Mouse (Mus musculus): ENCODE measurements around the gene Pdcd2l.
"Not testable (repeated sequence)": the region's sequence is repeated elsewhere in the genome, so short reads cannot be mapped to it uniquely, and the experiment has no call there.

Gene Pdcd2l

DNA sequence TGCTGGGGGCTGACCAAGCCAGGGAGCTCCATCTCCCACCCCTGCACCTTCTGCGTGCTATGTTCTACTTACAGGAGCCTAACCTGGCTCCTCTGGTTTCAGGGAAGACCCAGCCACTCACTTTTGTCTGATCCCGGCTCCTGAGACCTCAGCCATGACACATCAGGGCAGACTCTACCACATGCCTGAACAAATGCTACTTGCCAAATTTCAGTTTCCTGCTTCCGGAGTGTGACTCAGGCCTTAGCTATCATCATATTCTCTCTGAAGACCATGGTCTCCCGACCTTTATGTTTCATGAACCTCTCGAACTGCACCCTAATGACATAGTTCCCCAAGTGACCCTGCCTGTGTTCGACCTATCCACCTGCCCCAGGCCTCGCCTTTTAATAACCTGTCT lies 16.8 kb upstream of the Pdcd2l start:
- DNase-seq (ENCODE audit: low read depth, low spot score), result no peak

DNA sequence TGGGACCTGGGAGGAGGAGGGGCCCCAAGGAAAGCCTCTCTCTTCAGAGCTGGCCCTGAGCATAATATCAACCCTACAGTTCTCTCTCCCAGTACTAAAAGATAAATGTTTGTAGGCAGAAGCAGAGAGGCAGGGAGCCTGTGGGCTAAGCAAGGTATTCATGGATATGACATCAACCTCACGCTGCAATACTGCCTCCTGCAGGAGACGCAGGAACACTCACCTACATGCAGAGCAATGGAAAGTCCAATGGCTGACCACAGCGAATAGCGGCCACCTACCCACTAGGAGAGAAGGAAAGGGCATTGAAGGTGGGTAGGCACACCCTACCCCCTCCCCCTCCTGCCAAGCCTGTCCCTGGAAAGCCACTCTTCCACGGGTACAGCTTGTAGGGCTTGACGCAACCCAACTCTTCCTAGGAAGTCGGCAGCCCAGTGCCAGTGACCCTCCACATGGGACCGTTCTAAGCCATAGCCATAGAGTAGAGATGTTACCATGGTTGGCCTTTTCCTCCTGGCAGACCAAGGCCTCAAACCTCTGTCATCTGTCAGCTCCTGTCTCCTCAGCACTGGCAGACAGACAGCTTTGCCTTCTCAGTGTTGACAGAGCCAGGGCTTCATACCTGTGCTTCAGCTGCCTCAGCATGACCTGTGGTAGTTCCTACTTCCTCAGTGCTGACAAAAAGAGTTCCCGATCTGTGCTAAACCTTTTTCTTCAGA lies 11.7 kb upstream of the Pdcd2l start:
- peak; percentile 57 for DNase-seq (ENCODE audit: low read depth, low spot score)

DNA sequence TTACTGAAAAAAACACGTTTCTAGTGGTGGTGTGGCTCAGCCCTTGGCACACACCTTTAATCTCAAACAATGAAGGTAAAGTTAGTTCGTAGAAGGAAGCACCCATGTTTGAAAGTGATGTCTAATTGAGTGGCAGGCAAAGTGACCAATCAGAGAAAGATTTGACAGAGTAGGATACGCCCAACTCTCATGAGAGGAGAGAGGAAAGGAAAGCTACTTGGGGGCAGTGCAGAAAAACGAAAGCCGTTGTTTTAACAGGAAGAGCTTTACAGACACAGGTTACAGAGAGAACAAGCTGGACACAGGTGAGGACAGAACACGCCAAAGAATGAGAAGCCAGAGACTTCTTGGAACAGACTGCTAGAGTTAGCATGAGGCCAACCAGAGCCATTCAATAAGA lies 9.9 kb upstream of the Pdcd2l start:
- no peak for DNase-seq (ENCODE audit: low read depth, low spot score)

DNA sequence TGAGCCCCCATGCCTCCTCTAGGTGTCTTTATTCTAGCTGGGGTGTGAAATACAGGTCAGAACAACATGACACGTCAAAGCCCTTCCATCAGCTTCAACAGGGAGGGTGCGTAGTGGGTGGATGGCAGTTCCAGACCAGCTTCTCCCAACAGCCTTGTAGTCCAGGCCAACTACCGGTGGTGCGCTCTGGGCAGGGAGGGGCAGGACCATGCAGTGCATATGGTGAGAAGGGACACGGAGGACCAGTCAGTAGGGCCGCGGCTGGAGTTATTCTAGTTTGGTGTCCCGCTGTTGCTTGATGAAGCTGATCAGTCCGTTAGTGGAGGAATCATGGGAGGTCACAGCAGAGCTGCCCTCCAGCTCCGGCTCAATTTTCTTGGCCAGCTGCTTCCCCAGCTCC lies 5.7 kb upstream of the Pdcd2l start:
- DNase-seq (ENCODE audit: low read depth, low spot score), result not testable (repeated sequence)

DNA sequence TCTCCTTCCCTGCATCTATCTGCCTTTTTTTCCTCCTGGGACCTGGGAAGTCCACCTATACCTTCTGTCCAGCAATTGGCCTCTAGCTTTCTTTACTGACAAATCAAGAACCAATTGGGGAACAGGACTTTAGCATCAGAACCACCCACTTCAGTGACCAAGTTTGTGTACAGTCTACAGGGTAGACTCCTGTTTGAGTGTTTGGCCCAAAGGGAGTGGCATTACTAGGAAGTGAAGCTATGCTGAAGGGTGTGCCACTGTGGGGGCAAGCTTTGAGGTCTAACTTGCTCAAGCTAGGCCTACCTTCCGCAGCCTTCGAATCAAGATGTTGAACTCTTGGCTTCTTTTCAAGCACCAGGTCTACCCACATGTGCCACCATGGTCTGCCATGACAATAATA lies 4.4 kb upstream of the Pdcd2l start:
- no peak for DNase-seq (ENCODE audit: low read depth, low spot score)

DNA sequence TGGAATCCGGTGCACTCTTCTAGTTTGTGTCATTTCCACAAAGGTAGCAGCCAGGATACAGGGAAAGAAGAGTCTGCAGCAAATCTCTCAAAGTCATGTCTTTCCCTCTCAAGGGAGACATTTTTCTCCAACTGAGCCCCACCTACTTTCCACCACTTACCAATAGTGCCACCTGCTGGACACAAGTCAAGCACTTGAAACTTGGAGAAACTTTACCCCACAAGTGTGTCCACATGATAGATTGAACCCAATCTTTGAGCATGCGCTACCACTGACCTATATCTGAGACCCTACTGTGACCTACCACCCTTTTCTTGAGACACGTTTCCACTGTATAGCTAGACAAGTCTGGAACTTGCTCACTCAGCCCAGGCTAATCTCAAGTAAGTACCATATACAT lies 1.9 kb upstream of the Pdcd2l start:
- DNase-seq (ENCODE audit: low read depth, low spot score), result no peak

DNA sequence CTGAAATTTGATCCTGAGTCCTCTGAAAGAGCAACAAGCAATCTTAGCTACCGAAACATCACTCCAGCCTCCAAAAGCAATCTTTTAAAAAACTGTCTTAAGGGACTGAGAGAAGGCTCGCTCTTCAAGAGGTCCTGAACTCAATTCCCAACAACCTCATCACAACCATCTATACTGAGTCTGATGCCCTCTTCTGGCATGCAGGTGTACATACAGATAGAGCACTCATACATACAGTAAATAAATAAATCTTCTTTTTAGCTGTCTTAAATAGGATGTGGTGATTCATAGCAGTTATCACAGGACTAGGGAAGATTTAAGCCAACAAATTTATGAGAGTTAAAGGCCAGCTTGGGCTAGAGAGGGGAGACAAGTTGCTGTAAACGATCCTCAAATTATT lies 829 bp downstream of the Pdcd2l start:
- no peak for DNase-seq (ENCODE audit: low read depth, low spot score)

DNA sequence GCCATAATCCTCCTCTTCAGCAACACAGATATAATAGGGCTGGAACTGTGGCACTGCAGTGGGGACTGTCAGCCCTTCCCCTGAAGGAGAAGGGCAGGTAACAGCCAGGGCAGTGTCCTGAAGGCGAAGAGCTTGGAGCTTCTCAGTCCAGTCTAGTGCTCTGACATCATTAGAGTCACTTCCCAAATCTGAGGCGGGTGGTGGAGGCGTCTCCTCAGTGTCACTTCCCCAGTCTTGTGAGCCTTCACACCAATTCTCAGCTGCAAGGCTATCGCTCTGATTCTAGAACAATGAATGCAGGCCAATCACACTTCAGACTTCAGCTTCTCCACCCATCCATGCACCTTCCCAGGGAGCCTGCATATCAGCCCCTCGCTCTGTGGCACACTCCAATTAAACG lies 3.6 kb downstream of the Pdcd2l start:
- DNase-seq (ENCODE audit: low read depth, low spot score), result no peak

DNA sequence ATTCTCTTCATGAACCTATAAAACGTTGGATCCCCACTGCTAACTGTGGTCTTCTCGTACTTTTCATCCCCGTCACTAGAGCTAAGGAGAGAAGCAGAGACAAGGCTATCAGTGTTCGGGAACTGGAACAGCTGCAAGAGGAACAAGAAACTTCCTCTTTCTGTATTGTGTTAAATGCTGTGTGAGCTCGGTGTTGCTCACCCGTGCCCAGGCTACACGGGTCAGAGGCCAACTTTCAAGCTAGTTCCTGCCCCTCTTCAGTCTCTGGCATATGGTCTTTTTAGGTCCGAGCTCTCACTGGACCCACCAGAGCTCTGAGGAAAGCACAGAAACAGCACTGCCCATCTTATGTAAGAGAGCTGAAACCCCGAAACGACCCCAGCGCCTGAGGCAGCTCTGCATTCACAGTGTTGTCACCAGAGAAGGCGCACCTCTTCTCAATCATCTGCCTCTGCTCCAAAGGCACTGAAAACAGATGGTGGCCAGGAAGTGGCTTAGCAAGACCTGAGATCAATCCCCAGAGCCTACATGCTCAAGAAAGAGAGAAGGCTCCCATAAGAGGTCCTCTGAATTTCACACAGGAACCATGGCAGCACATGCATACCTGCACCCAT lies 7.0 kb downstream of the Pdcd2l start:
- DNase-seq (ENCODE audit: low read depth, low spot score), result no peak

DNA sequence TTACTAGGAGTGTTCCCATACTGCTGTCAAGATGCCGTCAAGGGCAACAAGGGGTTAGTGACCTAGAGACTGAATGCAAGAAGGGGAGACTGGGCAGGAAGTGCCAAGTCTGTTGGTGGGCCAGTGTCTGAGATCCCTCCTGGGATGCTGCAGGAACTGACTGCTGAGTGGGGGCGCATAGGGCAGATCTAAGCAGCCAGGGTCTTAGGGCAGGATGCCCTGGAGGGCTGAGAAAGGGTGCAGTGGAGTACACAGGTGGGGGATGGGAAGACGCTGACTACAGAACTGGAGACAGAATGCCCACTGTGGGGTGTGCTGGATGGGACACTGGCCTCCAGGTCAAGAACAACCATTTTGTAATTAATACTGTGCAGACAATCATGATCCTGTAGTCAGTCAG lies 12.7 kb downstream of the Pdcd2l start:
- no peak for DNase-seq (ENCODE audit: low read depth, low spot score)

DNA sequence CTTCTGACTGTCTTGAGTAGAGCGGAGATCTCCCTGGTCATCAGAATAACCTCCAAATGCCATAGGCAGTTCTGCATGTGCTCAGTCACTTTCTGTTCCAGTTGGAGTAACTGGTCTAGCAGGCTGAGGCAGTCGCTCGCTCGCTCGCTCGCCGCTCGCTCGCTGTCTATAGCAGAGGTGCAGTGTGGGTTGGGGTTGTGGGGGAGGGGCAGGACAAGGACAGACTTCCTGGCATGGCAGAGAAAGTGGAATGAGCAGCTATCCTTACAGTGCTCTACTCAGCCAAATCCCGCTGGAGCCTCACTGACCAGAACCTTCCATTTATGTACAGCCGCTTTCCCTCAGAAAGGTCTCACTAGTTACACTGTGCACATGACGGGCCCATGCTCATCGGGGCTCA lies 13.1 kb downstream of the Pdcd2l start:
- no peak for DNase-seq (ENCODE audit: low read depth, low spot score)

DNA sequence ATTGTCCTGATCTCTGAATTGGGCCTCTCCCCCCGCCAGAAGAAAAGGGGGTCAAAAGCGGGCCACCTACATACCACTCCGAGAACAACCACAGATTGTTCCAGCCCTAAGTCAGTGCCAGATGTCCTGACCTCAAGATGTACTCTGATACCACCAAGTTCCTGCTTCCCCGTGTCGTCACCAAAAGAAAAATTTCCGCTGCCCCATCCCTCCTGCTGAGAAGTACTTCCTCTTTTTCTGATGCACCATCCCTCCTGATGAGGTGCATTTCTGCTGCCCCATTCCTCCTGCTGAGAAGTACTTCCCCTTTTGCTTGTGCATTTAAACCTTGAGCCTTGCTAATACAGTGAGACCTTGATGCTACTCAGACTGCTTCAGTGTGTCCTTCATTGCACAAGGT lies 20.2 kb downstream of the Pdcd2l start:
- DNase-seq (ENCODE audit: low read depth, low spot score), result not testable (repeated sequence)

DNA sequence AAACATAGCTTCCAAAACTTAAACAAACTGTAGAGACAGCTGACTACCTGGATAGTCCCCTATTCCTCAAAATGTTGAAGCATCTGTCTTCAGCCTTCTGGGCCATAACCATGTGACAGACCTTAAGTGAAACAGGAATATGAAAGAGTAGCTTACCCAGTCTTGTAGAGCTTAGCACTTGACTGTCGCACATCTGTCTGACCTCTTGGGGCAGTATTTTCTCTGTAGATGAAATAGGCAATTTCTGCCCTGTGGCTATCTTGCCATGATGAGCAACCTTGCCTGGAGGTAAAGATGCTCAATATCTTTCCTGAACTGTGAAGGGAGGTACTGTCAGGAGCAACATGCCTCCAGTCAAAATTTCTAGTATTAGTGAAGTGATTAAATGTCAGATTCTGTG lies 24.2 kb downstream of the Pdcd2l start:
- DNase-seq (ENCODE audit: low read depth, low spot score), result no peak

DNA sequence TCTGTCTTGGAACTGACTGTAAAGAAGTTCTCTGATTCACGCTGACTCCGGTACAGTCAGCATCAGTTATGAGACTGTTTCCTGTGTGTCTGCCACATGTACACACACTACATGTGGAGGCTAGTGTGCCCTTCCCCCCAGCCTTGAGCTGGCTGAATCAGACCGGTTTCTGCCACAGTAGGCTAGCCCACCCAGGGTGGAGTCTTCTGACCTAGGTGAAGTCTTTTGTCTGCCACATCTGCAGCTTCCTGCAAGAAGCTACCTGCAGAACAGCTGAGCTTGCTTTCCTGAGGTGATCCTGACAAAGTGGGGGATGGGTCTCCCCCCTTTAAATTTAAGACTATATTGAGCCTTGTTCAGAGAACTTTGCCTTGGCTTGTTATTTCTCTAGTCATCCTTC lies 27.0 kb downstream of the Pdcd2l start, which contains the start of gene Uba2:
TSS of gene Uba2 (minus strand) at position 146 of the 400 bp plus-strand sequence.
- DNase-seq (ENCODE audit: low read depth, low spot score), result no peak

DNA sequence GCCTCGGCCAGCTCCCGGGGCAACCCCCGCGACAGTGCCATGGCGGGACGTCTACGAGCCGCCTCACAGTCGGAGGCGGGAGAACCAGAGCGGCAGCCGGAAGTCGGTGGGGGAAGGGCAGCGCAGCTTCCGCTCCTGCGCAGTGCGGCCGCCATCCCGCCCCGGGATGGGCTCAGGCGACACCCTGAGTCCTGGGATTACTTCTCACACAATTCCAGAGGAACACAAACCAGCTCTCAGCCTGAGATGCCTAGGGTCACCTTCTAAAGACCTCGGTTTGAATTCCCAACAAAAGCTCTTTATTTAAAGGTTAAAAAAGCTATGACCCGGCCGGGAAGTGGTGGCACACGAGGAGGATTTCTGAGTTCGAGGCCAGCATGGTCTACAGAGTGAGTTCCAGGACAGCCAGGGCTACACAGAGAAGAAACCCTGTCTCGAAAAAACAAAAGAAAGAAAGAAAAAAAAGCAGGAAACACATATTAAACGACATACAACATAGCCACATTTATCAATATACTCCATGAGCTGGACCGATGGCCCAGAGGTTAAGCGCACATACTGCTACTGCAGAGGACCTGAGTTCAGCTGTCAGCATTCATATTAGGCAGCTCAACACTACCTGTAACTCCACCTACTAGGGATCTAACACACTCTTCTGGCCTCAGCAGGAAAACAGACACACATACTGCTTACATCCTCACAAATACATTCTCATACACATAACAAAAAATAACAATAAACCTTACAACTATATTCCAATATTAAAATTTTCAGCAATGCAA lies 27.8 kb downstream of the Pdcd2l start:
- peak; percentile 83 for DNase-seq (ENCODE audit: low read depth, low spot score)

DNA sequence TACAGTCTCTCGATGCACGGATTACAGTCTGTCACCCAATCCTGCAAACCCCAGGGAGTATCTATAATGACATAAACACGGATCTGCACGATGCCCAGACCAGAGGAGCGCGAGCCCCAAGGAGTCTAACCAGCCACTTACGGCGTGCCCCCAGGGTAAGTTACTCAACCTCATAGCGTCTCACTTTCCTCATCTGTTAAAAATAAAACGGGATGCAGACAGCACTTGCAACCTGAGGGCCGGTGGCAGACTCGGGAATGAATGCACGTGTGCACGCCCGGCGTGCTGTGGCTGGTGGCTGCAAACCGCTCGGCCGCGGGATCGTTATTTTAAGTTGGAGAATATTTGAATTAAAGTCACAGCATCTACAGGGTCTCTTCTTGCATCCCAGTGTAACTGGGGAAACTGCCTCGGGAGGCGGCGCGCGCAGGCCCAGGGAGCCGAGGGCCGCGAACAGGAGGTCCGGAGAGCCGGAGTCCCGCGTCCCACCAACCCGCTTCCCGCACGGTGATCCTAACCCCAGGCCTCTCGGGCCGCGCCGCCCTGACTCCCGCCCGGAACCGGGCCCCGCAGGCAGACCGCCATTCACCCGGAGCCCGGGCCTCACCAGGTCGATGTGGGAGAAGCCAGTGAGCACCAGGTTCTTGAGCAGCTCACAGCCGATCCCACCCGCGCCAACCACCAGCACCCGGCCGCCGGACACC lies 28.5 kb downstream of the Pdcd2l start:
- peak; percentile 79 for DNase-seq (ENCODE audit: low read depth, low spot score)

DNA sequence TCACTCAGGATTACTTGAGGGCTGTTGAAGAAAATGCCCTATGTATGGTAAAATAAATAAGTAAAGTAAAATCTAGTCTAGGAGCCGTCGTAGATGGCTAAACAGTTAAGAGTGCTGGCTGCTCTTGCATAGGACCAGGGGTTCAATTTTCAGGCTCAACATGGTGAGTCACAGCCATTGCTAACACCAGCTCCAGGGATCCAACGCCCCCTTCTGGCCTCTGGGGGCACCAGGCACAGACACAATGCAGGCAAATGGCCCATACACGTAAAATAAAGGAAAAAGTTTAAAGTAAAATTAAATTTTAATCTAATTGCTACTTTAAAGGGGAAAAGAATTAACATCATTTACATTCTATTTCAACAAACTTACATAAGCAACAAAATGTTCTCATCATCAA lies 29.6 kb downstream of the Pdcd2l start:
- DNase-seq (ENCODE audit: low read depth, low spot score), result no peak

DNA sequence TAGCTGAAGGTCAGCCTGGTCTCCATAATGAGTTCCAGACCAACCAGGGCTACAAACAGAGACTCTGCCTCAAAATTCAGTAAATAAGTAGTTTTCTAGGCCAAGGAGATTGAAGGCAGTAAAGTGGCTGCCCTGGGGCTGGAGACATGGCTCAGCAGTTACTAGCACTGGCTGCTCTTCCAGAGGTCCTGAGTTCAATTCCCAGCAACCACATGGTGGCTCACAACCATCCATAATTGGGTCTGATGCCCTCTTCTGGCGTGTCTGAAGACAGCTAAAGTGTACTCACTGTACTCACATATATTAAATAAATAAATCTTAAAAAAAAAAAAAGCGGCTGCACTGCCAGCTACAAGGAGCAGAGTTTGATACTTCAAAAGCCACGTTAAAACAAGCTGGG lies 30.5 kb downstream of the Pdcd2l start:
- DNase-seq (ENCODE audit: low read depth, low spot score), result no peak

DNA sequence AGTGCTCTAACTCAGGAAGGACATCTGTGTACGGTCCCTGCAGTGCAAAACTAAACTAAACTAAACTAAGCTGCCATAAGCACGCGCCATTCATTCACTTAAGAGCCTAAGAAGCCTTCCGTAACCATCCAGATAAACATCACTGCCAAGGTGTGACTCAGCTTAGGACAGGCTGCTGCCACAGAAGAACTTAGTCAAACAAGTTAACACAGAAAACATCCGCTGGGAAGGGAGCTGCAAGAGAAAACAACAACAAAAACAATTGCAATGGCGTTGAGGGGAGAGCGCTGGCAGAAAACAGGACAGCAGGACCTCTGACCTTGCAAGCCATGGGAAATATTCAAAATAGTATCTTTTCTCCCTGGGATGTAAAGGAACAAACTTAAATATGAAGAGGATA lies 31.8 kb downstream of the Pdcd2l start:
- DNase-seq (ENCODE audit: low read depth, low spot score), result no peak

DNA sequence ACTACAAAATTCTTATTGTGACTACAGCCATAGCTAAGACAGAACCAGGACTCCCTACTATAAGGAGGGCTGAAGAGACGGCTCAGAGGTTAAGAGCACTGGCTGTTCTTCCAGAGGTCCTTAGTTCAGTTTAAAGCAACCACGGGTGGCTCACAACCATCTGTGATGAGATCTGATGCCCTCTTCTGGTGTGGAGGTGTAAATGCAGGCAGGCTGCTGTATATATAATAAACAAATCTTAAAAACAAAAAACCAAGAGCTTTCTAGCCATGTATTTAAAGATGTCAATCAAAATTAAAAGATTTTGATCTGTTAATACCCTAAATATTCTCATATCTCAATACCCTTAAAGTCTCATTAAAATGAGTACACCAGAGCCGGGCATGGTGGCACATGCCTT lies 37.3 kb downstream of the Pdcd2l start:
- no peak for DNase-seq (ENCODE audit: low read depth, low spot score)

DNA sequence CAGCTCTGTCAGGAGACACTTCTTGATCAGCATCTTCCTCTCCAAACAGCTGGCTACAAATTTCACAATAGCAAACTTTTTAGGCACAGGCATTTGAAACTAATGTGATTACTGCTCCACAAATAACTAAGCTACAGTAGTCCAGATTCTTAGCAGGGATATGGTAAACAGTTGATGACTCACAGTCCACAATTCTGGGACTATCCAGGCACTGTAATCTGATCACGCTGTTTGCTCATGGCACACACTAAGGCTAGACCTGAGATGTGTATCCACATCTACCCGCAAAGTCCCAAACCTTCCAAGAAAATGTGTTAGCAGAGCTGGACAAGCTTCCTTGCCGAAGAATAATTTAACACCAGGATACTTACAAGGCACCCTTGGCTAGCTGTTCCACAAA lies 38.5 kb downstream of the Pdcd2l start:
- DNase-seq (ENCODE audit: low read depth, low spot score), result no peak

DNA sequence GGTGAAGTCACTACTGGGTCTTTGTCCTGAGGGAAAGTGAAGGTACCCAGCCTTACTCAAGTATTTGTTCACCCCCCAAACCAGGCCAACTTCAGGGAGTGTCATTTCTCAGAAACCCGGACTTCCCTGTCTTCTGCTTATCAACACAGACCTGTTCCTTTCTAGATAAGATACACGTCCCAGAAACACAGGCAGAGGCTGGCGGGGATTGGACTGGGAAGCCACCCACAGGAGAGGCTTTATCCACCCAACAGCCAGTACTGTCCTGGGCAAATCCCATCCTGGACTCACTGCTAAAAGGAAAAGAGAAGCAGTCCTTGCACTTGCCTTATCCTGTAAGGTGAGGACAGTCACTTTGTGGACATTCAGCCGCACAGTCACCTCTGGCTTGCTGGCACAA lies 49.3 kb downstream of the Pdcd2l start:
- DNase-seq (ENCODE audit: low read depth, low spot score), result no peak
